Mouse (Mus musculus): ENCODE results near the gene Tpst1.

- TF ChIP-seq CTCF (IDR thresholded peaks at IDR 0.05; ENCODE audit: extremely low read depth, insufficient read depth, low read length), result no peak
- TF ChIP-seq POLR2A (IDR thresholded peaks at IDR 0.05; ENCODE audit: extremely low read depth, insufficient read depth, low read length), result no peak
Observed at GRCm38 (mm10) chr5:130120070-130120736, 47.1 kb downstream of the Tpst1 start.

All from cortical plate, adult 2 months (tissue).